Mouse (Mus musculus) CH12F3 (cell line): ENCODE measurements around the gene Them7.

Experiments used
- in situ Hi-C: fragments of 300-500 bp; cut with MboI; formaldehyde crosslinking; loops from 2 replicates; pipeline ENCODE4 v1.14.3; 2020; ENCODE audit warnings: low sequenced_read_pairs

Gene Them7

GRCm38 (mm10) chr2:105234278-105234677 is 10.2 kb downstream of the Them7 start:
- in situ Hi-C loops, result loop anchor here (25.0 kb wide), 1 partner anchor 347 kb away; no protein-coding TSS in a partner anchor

DNA sequence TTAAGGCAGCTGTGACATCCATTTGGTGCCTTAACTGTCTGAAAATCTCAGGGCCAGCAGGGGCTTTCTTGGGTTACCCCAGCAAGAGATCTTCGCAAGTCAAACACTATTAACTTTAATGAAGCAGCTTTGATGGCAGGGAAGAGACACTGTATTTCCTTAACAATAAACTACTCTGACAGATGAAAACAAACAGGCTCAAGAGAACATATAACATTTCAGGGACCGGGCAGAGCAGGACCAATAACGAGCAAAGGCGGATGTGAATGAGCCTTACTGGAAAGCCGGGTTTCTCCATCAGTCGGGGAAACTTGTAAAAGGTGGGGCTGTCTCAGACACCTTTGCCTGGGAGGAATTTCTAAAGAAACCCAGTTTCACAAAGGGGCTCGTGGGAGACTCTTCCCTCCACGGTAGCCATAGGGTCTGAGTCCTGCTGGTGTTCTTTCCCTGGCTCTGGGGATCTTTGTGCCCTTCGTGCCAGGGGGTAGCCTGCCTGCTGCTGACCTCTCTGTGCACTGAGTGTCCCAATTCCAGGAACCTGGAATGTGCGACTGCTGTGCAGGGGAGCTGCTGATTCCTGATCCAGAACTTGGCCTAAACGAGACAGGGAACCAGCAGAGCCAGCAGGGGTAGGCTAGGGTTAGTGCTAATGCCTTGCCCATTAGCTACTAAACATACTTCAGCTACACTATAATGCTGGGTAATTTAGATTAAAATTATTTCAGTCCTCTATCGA is 11.4 kb downstream of the Them7 start:
- in situ Hi-C loops, result loop anchor here (25.0 kb wide), 1 partner anchor 348 kb away; no protein-coding TSS in a partner anchor

DNA sequence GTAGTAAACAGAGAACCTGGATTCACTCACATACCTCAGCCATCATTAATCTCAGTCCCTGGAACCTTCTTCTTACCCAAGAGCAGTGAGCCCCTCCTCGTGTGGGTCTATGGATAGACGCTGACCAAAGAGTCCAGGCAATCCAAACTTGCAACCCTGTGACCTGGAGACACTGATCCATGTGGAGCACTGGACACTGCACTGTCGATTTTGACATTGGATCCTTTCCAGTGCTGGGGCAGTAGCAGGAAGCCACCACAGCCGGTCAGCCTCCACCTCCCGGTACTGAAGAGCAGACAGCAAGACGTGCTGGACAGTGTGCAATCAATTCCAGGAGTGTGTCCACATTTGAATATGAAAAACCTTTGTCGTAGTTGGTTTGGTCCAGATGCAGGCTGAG is 13.3 kb downstream of the Them7 start:
- in situ Hi-C loops, result loop anchor here (25.0 kb wide), 1 partner anchor 350 kb away; no protein-coding TSS in a partner anchor

GRCm38 (mm10) chr2:105237841-105238240 is 13.7 kb downstream of the Them7 start:
- in situ Hi-C loops, result loop anchor here (25.0 kb wide), 1 partner anchor 351 kb away; no protein-coding TSS in a partner anchor

DNA sequence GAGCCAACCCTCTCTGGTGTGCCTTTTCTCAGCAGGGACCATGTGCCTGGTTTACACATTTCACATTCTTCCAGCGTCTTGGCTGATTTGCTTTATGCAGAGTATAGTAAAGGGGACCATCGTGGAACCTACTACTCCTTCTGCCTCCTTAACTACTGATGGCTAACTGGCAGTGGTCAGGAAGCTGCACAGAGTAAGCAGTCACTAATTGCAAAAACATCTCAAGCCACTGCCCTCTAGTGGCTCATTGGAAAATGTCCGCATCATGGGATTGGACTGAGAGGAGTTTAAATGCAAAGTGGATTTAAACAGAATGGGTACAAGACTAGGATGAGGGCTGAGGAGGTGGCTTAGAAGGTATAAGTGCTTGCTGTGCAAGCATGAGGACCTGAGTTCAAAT is 14.7 kb downstream of the Them7 start:
- in situ Hi-C loops, result loop anchor here (25.0 kb wide), 1 partner anchor 351 kb away; no protein-coding TSS in a partner anchor

- in situ Hi-C loops, result loop anchor here (25.0 kb wide), 1 partner anchor 353 kb away; no protein-coding TSS in a partner anchor
These were observed 16.5 kb downstream of the Them7 start for GRCm38 (mm10) chr2:105240631-105241030.

GRCm38 (mm10) chr2:105242940-105243339 is 18.8 kb downstream of the Them7 start:
- in situ Hi-C loops, result loop anchor here (25.0 kb wide), 1 partner anchor 356 kb away; no protein-coding TSS in a partner anchor

DNA sequence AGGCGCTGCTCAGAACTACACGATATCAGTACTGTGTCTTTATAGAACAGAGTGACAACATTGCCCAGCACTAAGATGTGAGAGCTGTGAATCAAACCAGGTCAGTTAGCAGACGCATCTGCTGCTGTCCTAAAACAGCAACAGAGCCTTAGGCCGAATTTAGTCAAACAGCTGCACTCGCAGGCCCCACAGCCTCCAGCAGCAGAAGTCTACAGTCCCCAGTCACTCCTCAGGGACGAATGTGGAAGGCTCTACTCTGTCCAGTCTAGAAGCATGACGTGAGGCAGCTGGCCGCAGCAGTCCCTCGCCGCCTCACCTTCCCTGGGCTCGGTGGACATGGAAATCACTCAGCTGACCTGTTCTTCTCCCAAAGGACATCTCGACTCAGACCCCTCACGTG is 20.6 kb downstream of the Them7 start:
- in situ Hi-C loops, result loop anchor here (25.0 kb wide), 1 partner anchor 357 kb away; no protein-coding TSS in a partner anchor

GRCm38 (mm10) chr2:105251978-105252377 is 27.9 kb downstream of the Them7 start:
- in situ Hi-C loops, result no loop called here

GRCm38 (mm10) chr2:105252824-105253223 is 28.7 kb downstream of the Them7 start:
- in situ Hi-C loops, result no loop called here

- in situ Hi-C loops, result no loop called here
These were observed 31.3 kb downstream of the Them7 start for GRCm38 (mm10) chr2:105255457-105255856.

- in situ Hi-C loops, result no loop called here
These were observed 32.4 kb downstream of the Them7 start for GRCm38 (mm10) chr2:105256427-105257071.

DNA sequence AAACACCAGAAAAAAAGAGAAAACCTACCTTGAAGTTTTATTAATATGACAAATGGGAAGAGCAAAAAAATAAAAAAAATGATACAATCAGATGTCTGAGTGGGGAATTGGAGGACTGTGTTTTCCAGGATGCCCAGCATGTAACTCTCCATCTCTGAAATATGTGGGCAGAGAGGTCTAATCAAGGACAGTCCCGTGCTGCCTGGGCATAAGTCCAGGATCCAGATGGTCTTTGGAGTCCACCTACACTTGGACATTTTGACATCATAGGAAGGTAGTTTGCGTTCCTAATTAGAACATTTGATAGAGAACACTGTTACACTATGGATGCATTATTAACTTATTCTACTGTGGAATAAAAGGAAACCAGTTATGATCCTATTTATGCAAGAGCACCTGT is 33.3 kb downstream of the Them7 start:
- in situ Hi-C loops, result no loop called here

GRCm38 (mm10) chr2:105261335-105261734 is 37.2 kb downstream of the Them7 start:
- in situ Hi-C loops, result no loop called here

DNA sequence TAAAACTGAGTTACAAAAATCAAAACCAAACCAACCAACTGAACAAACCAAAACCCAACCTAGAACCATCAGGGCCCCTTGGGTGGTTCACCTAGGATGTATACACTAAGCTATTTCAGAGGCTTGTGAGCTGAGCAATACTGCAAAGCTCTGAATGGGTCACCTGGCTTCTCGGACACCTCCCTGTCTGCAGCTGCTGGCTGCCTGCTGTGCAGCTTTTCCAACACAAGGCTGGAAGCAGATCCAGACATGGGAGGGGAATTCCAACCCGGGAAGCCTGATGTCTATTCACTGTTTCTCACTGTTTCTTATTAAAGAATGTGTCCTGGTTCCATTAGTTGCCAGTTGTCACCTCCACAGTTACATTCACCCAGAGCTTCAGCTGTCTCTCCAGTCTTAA is 39.1 kb downstream of the Them7 start:
- in situ Hi-C loops, result no loop called here

- in situ Hi-C loops, result no loop called here
These were observed 58.4 kb downstream of the Them7 start for GRCm38 (mm10) chr2:105282407-105283077.

DNA sequence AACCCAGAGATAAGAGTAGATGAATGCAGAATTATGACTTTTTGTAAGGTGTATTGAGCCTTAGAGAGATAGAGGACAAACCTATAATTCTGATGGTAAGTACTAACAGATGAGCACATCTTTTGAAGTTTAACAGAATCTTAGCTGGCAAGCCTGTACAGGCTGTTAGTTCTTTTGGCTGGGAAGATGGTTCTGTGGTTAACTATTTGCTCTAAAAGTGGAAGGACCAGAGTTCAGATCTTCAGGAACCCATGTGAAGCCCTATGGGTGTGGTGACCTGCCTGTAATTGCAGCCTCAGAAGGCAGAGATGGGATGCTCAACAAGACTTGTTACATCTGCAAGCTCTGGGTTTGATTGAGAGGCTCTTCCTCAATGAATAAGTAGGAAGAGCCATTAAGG is 59.7 kb downstream of the Them7 start:
- in situ Hi-C loops, result no loop called here

DNA sequence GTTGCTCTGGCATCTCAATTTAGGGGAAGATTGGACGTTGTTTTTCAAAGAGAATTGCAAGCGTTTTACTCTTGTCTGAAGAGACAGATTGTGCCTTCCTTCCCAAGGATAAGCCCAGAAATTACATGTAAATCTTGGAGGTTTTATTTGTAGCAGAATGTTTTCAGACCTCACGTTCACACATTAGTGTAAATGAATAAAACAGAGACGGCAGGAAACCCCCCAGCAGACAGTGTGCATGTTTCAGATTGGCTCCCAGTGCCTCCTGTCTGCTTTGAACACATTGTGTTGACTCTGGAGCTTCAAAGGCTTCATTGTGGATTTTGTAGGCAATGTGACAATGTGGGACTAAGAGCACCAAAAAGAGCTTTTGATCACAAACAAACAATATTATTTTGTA is 60.7 kb downstream of the Them7 start:
- in situ Hi-C loops, result no loop called here

DNA sequence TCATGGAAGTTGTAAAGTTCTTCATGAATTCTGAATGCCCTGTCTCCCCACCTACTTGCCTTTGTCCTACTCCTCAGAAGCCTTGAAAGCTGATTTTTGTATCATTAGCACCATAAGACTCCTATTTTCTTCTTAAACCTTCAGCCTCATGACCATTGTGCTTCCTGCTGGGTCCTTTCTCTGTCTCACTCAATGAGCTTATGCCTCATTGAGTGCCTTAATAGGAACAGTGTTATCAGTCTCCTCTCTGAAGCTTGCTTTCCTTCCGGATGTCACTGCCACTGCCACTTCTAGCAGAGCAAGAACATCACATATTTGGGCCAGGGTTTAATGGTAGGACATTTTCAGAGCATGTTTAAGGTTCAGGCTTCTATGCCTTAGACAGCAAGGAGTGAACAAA is 71.7 kb downstream of the Them7 start:
- in situ Hi-C loops, result no loop called here

DNA sequence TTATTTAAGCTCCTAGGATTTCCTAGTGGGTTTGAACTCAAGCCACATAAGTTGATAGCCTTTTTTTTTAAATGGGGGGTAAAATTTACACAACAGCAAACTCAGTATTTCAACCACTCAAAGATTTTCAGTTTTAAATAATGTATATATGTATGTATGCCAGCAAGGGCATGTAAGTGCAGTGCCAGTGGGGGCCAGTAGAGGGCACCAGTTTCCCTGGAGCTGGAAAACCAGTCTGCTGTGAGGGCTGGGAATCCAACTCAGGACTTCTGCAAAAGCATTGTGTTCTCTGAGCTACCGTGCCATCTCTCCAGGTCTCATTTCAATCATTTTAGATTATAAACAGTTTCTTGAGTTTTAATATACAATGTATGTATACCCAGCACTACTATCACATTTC is 74.8 kb downstream of the Them7 start:
- in situ Hi-C loops, result no loop called here

GRCm38 (mm10) chr2:105301082-105301481 is 77.0 kb downstream of the Them7 start:
- in situ Hi-C loops, result no loop called here
